Comparison of ENCODE assay signal across 12 mouse cellular contexts in genomic region chr1:51893521-51894355, GRCm38 (mm10). TPM values are rescaled to one million over a fixed set of nuclear protein-coding genes. Genes with fewer than 3 reads are reported as not detected.
DNase-seq lines count a peak whose midpoint lies in the region; ATAC-seq and TF ChIP-seq lines count a peak whose summit lies in the region.
"Had no signal": no experiment of that assay in that cellular context is flagged by ENCODE, and none has a peak within 500 bp of the region (broad histone marks: within the 10 kb centered on the region; RNA-seq: fewer than 3 reads in every experiment).

No protein-coding gene starts in this region.

- no peak for TF ChIP-seq CTCF in liver, adult 2 months (IDR thresholded peaks at IDR 0.05; ENCODE audit: low read depth, low read length)

- peak overlapping the region; percentile 46 for H3K4me3 ChIP-seq in liver, adult 2 months (ENCODE audit: insufficient read depth, low read depth, low read length)
- H3K4me3 ChIP-seq in liver, embryonic 11.5 days (ENCODE audit: low read depth, low read length): no peak overlapping the region
- no peak overlapping the region for H3K4me3 ChIP-seq in heart, embryonic 15.5 days
- H3K4me3 ChIP-seq: forebrain, embryonic 13.5 days; hindbrain, embryonic 10.5 days; megakaryocyte, embryonic 14.5 days had no signal

- peaks cover 42% of the 10 kb centered on the region for H3K4me1 ChIP-seq in liver, adult 2 months (ENCODE audit: control insufficient read depth, insufficient read depth, low read length)
- H3K4me1 ChIP-seq in liver, embryonic 11.5 days (replicated peaks; ENCODE audit: control insufficient read depth, insufficient read depth, low read length): peaks cover 7% of the 10 kb centered on the region
- peaks cover 26% of the 10 kb centered on the region for H3K4me1 ChIP-seq in heart, embryonic 15.5 days (replicated peaks)
- H3K4me1 ChIP-seq: megakaryocyte, embryonic 14.5 days had no signal

- H3K36me3 ChIP-seq in liver, adult 2 months (ENCODE audit: control insufficient read depth, insufficient read depth, low read length): no peaks in the 10 kb centered on the region
- H3K36me3 ChIP-seq in liver, embryonic 11.5 days (ENCODE audit: control insufficient read depth, insufficient read depth, low read length): no peaks in the 10 kb centered on the region
- no peaks in the 10 kb centered on the region for H3K36me3 ChIP-seq in heart, embryonic 15.5 days
- H3K36me3 ChIP-seq: hindbrain, embryonic 10.5 days had no signal

- peak overlapping the region; percentile 65 for H3K9ac ChIP-seq in liver, adult 2 months (ENCODE audit: low read depth, low read length)
- H3K9ac ChIP-seq in liver, embryonic 11.5 days (ENCODE audit: low read depth, low read length): no peak overlapping the region
- no peak overlapping the region for H3K9ac ChIP-seq in heart, embryonic 15.5 days
- H3K9ac ChIP-seq: forebrain, embryonic 13.5 days had no signal

- peak overlapping the region; percentile 95 for H3K27ac ChIP-seq in liver, adult 2 months (replicated peaks; ENCODE audit: insufficient read depth, low read depth, low read length)
- H3K27ac ChIP-seq in liver, embryonic 11.5 days (ENCODE audit: low read depth, low read length): no peak overlapping the region
- H3K27ac ChIP-seq in heart, embryonic 15.5 days: peak overlapping the region; percentile 20; the same call in 1 of the 2 replicates
- H3K27ac ChIP-seq: forebrain, embryonic 13.5 days; hindbrain, embryonic 10.5 days had no signal

- H3K4me2 ChIP-seq in liver, embryonic 11.5 days: no peak overlapping the region
- no peak overlapping the region; the same call in 1 of the 2 replicates for H3K4me2 ChIP-seq in heart, embryonic 15.5 days
- H3K4me2 ChIP-seq: forebrain, embryonic 13.5 days had no signal

- H3K79me2 ChIP-seq in liver, adult 2 months (ENCODE audit: control insufficient read depth, insufficient read depth, low read length): peaks cover 30% of the 10 kb centered on the region

- ATAC-seq in liver, embryonic 11.5 days (replicated peaks; ENCODE audit: low FRiP score): no peak
- no peak for ATAC-seq in heart, embryonic 15.5 days (replicated peaks; ENCODE audit: insufficient number of reproducible peaks, insufficient read depth, low FRiP score, low read depth)
- ATAC-seq: forebrain, embryonic 13.5 days had no signal

- H3K9me3 ChIP-seq in liver, embryonic 11.5 days (ENCODE audit: control insufficient read depth, low read length): no peaks in the 10 kb centered on the region
- no peaks in the 10 kb centered on the region for H3K9me3 ChIP-seq in heart, embryonic 15.5 days (replicated peaks)
- H3K9me3 ChIP-seq: forebrain, embryonic 13.5 days; hindbrain, embryonic 10.5 days; megakaryocyte, embryonic 14.5 days had no signal

- H3K27me3 ChIP-seq in liver, adult 2 months (ENCODE audit: control insufficient read depth, insufficient read depth, low read length): no peaks in the 10 kb centered on the region
- no peaks in the 10 kb centered on the region for H3K27me3 ChIP-seq in liver, embryonic 11.5 days (replicated peaks; ENCODE audit: control insufficient read depth, insufficient read depth, low read length)
- no peaks in the 10 kb centered on the region for H3K27me3 ChIP-seq in heart, embryonic 15.5 days
- H3K27me3 ChIP-seq: forebrain, embryonic 13.5 days had no signal

- no peak for TF ChIP-seq POLR2A in liver, adult 2 months (IDR thresholded peaks at IDR 0.05; ENCODE audit: extremely low read depth, insufficient read depth, low read length)

- peak; percentile 81 for DNase-seq in liver, adult 2 months (ENCODE audit: extremely low read depth, low read depth, low spot score)
- DNase-seq in liver, embryonic 11.5 days (ENCODE audit: low spot score): no peak
- DNase-seq in kidney, postnatal 25 days: peak; percentile 23 to 47
- peak; percentile 36 to 65 for DNase-seq in lung, postnatal 4 days
- DNase-seq in ovary, adult 18-20 months (ENCODE audit: low spot score): no peak
- no peak for DNase-seq in spleen, postnatal 14 days (ENCODE audit: low spot score in 2 of 2)
- DNase-seq: cerebellum, postnatal 14 days; thymus, postnatal 25 days had no signal

- WGBS in liver, adult 2 months: 30% methylated on average over 16 of the region's 16 CpGs
- WGBS in liver, embryonic 11.5 days: 58% methylated on average over 16 of the region's 16 CpGs
- 52% methylated on average over 16 of the region's 16 CpGs for WGBS in heart, embryonic 15.5 days

RNA-seq across cellular contexts. Expression of gene Myo1b, which starts 22.1 kb away (rescaled TPM):
- 158 and 176 TPM in 2 replicates for total RNA-seq in liver, adult 2 months (2014; rRNA removed)
- polyA plus RNA-seq in liver, adult 2 months (2012; rRNA removed): 35.1 and 41.7 TPM in 2 replicates
- 26.4 and 27.0 TPM in 2 replicates for polyA plus RNA-seq in liver, embryonic 11.5 days (2014; fragmentation: Nextera tagmentation; extraction: Ambion mirVana)
- 27.4 and 38.7 TPM in 2 replicates for polyA plus RNA-seq in heart, embryonic 15.5 days (2015; fragmentation: Nextera tagmentation; extraction: Ambion mirVana)

Comparison
In these comparisons a context has a peak if more than half of its experiments do, and no peak if none do; other contexts are left out.
1. DNase-seq: peak in liver, adult 2 months (single experiment), kidney, postnatal 25 days (2 of 2) and lung, postnatal 4 days (2 of 2); none in liver, embryonic 11.5 days (single experiment), ovary, adult 18-20 months (single experiment) and spleen, postnatal 14 days (0 of 2).